Mouse (Mus musculus): Measurements from ENCODE around the gene Dram2. TPM values are rescaled to one million over a fixed set of nuclear protein-coding genes. Genes with fewer than 3 reads are reported as not detected.

The Dram2 gene
- 10 to 100 TPM; 33.1 to 38.7 TPM for polyA plus RNA-seq (2017; shearing (Covaris generic))

GRCm38 (mm10) chr3:106547171-106547923 lies at the start of gene Dram2, which contains the start of gene Cept1:
Dram2 (plus strand) TSS chr3:106547798.
Cept1 (minus strand) TSS chr3:106547802.

Other genes starting within 250 kb of the Dram2 start
- gene Chil6, start 141.6 kb upstream of the Dram2 start, polyA plus RNA-seq (2017; shearing (Covaris generic)): 1 to 10 TPM in 1 of 2 experiments, under 1 TPM in 1; 0.18 to 1.9 TPM
- gene Dennd2d, start 65.4 kb upstream of the Dram2 start, polyA plus RNA-seq (2017; shearing (Covaris generic)): 100 to 1,000 TPM; 131 to 255 TPM
- 100 to 1,000 TPM in 1 of 2 experiments, 10 to 100 TPM in 1; 96.8 to 105 TPM for gene Cept1, start within 50 bp of the Dram2 start, polyA plus RNA-seq (2017; shearing (Covaris generic))
- gene Lrif1, start 137.2 kb downstream of the Dram2 start, polyA plus RNA-seq (2017; shearing (Covaris generic)): 10 to 100 TPM; 39.1 to 61.6 TPM
- gene Cd53, start 242.4 kb downstream of the Dram2 start, polyA plus RNA-seq (2017; shearing (Covaris generic)): 1,000 to 10,000 TPM in 1 of 2 experiments, 100 to 1,000 TPM in 1; 875 to 1,003 TPM